Mouse (Mus musculus) myocyte (in vitro differentiated cells): ENCODE measurements around the gene Tnnt2. TPM values are rescaled to one million over a fixed set of nuclear protein-coding genes. Genes with fewer than 3 reads are reported as not detected.

Experiments used
- H3K27me3 ChIP-seq: one replicate; pipeline ENCODE4 v1.6.1; 2011; ENCODE audit not compliant: control insufficient read depth, insufficient read depth, insufficient read length
- H3K36me3 ChIP-seq: one replicate; pipeline ENCODE4 v1.6.1; 2011; ENCODE audit not compliant: control insufficient read depth, insufficient read depth
- H3K4me2 ChIP-seq: one replicate; pipeline ENCODE4 v1.6.1; 2011; ENCODE audit warnings: low read depth, control low read depth
- H3K4me3 ChIP-seq: one replicate; pipeline ENCODE4 v1.5.1; 2011; ENCODE audit warnings: mild to moderate bottlenecking, control low read depth, moderate library complexity
- H3K79me2 ChIP-seq: one replicate; pipeline ENCODE4 v1.6.1; 2011; ENCODE audit not compliant: control insufficient read depth, insufficient read depth
- H3ac ChIP-seq: one replicate; pipeline ENCODE4 v1.6.1; 2011; ENCODE audit not compliant: control insufficient read depth, insufficient read length
- CEBPB ChIP-seq: IDR thresholded peaks from 2 replicates; pipeline ENCODE4 v1.6.1; 2011; ENCODE audit warnings: mild to moderate bottlenecking, moderate library complexity; ENCODE audit not compliant: poor library complexity, insufficient read depth, severe bottlenecking
- E2F4 ChIP-seq: IDR thresholded peaks from one replicate; pipeline ENCODE4 v1.6.1; 2011; ENCODE audit warnings: mild to moderate bottlenecking, control low read depth, moderate library complexity; ENCODE audit not compliant: insufficient read depth
- MAX ChIP-seq: IDR thresholded peaks from one replicate; pipeline ENCODE4 v1.6.1; 2011; ENCODE audit warnings: low read depth, mild to moderate bottlenecking, control low read depth
- MYOD1 ChIP-seq, 3 experiments: IDR thresholded peaks; one replicate each; pipeline ENCODE4 v1.6.1; 2011; ENCODE audit warnings: control low read depth in 2 of 3, low read depth in 2 of 3, mild to moderate bottlenecking in 2 of 3, moderate library complexity in 1 of 3; ENCODE audit not compliant: insufficient read length in 2 of 3, control insufficient read depth in 1 of 3
- MYOG ChIP-seq, 3 experiments: IDR thresholded peaks; one replicate each; pipeline ENCODE4 v1.6.1; 2011; ENCODE audit warnings: control low read depth in 2 of 3, low read depth in 2 of 3, mild to moderate bottlenecking in 2 of 3; ENCODE audit not compliant: insufficient read length in 2 of 3, control insufficient read depth in 1 of 3, insufficient read depth in 1 of 3
- POLR2A ChIP-seq: IDR thresholded peaks from one replicate; pipeline ENCODE4 v1.6.1; 2011; ENCODE audit warnings: low read depth, mild to moderate bottlenecking, control low read depth, moderate library complexity; ENCODE audit not compliant: insufficient read length
- POLR2AphosphoS2 ChIP-seq: IDR thresholded peaks from one replicate; pipeline ENCODE4 v1.6.1; 2011; ENCODE audit warnings: low read depth, control low read depth; ENCODE audit not compliant: insufficient read length
- REST ChIP-seq: IDR thresholded peaks from one replicate; pipeline ENCODE4 v1.6.1; 2011; ENCODE audit warnings: mild to moderate bottlenecking, control low read depth, moderate library complexity; ENCODE audit not compliant: insufficient read depth, insufficient read length
- SRF ChIP-seq: IDR thresholded peaks from one replicate; pipeline ENCODE4 v1.6.1; 2011; ENCODE audit warnings: low read depth; ENCODE audit not compliant: control insufficient read depth, insufficient read length
- TCF12 ChIP-seq: IDR thresholded peaks from one replicate; pipeline ENCODE4 v1.6.1; 2011; ENCODE audit warnings: mild to moderate bottlenecking, control low read depth; ENCODE audit not compliant: poor library complexity, insufficient read depth, severe bottlenecking
- TCF3 ChIP-seq: IDR thresholded peaks from one replicate; pipeline ENCODE4 v1.6.1; 2011; ENCODE audit warnings: low read depth, control low read depth; ENCODE audit not compliant: insufficient read length
- USF1 ChIP-seq: IDR thresholded peaks from one replicate; pipeline ENCODE4 v1.6.1; 2011; ENCODE audit warnings: low read depth, mild to moderate bottlenecking, control low read depth, moderate library complexity
- polyA plus RNA-seq: library from polyadenylated mRNA; unstranded; fragments of >200 nt; fragmentation: generic; extraction: Trizol; gene quantifications from one replicate; pipeline ENCODE4 v1.2.1, GENCODE M21; 2012; ENCODE audit warnings: missing spikeins

Gene Tnnt2
- polyA plus RNA-seq, 1 experiment = 2,000 TPM

DNA sequence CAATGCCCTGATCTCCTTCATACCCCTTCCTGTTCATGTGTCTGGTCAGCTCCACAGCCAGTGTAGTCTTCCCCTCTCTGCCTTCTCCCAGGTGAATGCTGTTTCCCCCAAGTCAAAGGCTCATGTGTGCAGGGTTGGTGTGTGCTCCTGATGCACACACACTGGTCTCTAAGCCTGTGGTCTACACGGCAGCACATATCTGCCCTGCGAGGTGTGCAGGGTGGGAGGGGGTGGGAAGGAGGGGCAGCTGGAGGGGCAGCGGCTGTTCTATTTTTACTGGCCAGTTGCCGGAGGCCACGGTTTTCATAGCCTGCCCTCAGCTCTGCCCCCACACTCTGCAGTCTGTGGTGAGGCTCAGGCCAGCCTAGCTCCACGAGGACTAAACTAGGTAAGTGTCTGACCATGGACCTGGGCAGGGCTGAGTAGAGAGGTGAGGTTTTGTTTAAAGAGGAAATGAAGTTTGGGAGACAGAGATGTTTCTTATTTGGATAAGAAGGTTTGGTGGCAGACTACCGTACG, 37.0 kb upstream of the Tnnt2 start:
- Histone ChIP-seq H3K27me3 (no peaks in the 10 kb centered on the region), H3K36me3 (no peaks in the 10 kb centered on the region), H3K79me2 (peaks cover 13% of the 10 kb centered on the region), H3ac (peak overlapping the region; percentile 31), H3K4me3 (peak overlapping the region; percentile 64), H3K4me2 (peak overlapping the region; percentile 82)
- TF ChIP-seq POLR2AphosphoS2 (peak; percentile 85), TCF12 (no peak), POLR2A (peak; percentile 68), MYOG (IDR thresholded peaks at IDR 0.05; ENCODE audit: control insufficient read depth in 1 of 3, insufficient read depth in 1 of 3, insufficient read length in 2 of 3, low read depth in 2 of 3) (peak in 2 of 3 experiments; percentile 57 to 72), MYOD1 (IDR thresholded peaks at IDR 0.05; ENCODE audit: control insufficient read depth in 1 of 3, insufficient read length in 2 of 3, low read depth in 2 of 3) (peak in 1 of 3 experiments; percentile 69), CEBPB (no peak)

- no peaks in the 10 kb centered on the region for H3K36me3 ChIP-seq
- peaks cover 13% of the 10 kb centered on the region for H3K79me2 ChIP-seq
- H3ac ChIP-seq = peak overlapping the region; percentile 31
- H3K27me3 ChIP-seq = no peaks in the 10 kb centered on the region
- TF ChIP-seq REST = no peak
- no peak for TF ChIP-seq CEBPB
- TF ChIP-seq TCF3 = no peak
- TF ChIP-seq POLR2A = peak; percentile 44
- TF ChIP-seq MAX = no peak
- TF ChIP-seq MYOD1 (IDR thresholded peaks at IDR 0.05; ENCODE audit: control insufficient read depth in 1 of 3, insufficient read length in 2 of 3, low read depth in 2 of 3) = peak in 1 of 3 experiments; percentile 51
- no peak for TF ChIP-seq TCF12
- no peak for TF ChIP-seq SRF
- no peak for TF ChIP-seq E2F4
- peak in 1 of 3 experiments; percentile 50 for TF ChIP-seq MYOG (IDR thresholded peaks at IDR 0.05; ENCODE audit: control insufficient read depth in 1 of 3, insufficient read depth in 1 of 3, insufficient read length in 2 of 3, low read depth in 2 of 3)
- TF ChIP-seq USF1 = no peak
- peak; percentile 70 for TF ChIP-seq POLR2AphosphoS2
- peak overlapping the region; percentile 82 for H3K4me2 ChIP-seq
- peak overlapping the region; percentile 64 for H3K4me3 ChIP-seq
Observed at GRCm38 (mm10) chr1:135800192-135800950, 35.8 kb upstream of the Tnnt2 start.

DNA sequence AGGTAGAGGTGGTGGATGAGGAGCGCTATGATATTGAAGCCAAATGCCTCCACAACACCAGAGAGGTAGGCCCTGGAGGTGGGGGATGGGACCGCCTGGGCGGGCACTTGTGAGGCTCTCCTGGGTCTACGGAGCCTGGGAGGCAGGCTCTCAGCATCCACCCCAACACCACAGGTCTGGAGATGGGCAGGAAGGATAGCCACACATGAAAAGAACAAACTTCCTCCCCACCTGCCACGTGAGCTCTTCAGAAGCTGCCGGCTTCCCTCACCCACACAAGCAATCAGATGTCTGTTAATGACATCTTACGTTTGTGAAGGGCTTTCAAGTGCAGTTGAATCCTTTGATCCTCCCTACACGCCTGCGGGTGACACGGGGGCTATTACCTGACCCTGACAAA, 28.6 kb upstream of the Tnnt2 start:
- TF ChIP-seq POLR2A (no peak), REST (no peak), MYOG (IDR thresholded peaks at IDR 0.05; ENCODE audit: control insufficient read depth in 1 of 3, insufficient read depth in 1 of 3, insufficient read length in 2 of 3, low read depth in 2 of 3) (no peak), MAX (no peak), CEBPB (no peak)
- Histone ChIP-seq H3K36me3 (peaks cover 8% of the 10 kb centered on the region), H3K4me3 (no peak overlapping the region), H3ac (no peak overlapping the region), H3K27me3 (no peaks in the 10 kb centered on the region), H3K4me2 (no peak overlapping the region), H3K79me2 (no peaks in the 10 kb centered on the region)

DNA sequence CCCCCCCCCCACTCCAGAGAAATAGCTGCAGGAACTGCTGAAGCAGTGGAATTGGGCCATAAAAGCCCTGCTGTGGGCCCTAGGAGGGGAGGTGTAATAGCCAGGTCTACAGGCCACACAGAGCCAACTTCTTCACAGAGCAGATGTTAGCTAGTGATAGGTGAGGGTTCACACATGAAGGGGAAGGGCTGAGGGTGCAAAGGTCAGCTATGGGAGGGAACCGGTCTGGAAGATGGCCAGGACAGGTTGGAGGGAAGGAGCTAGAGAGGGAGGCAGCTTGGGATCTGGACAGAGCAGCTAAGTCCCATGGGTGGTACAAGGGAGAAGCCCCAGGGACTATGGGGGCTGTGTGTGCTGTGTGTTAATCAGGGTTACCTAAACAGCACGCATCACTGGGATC, 26.0 kb upstream of the Tnnt2 start:
- Histone ChIP-seq H3K79me2 (no peaks in the 10 kb centered on the region), H3K36me3 (peaks cover 8% of the 10 kb centered on the region), H3K4me2 (no peak overlapping the region), H3ac (no peak overlapping the region), H3K4me3 (no peak overlapping the region), H3K27me3 (no peaks in the 10 kb centered on the region)
- TF ChIP-seq POLR2A (peak; percentile 23), USF1 (no peak), TCF3 (no peak), MYOD1 (IDR thresholded peaks at IDR 0.05; ENCODE audit: control insufficient read depth in 1 of 3, insufficient read length in 2 of 3, low read depth in 2 of 3) (no peak), TCF12 (no peak), POLR2AphosphoS2 (peak; percentile 62), SRF (no peak)
